Mouse (Mus musculus) ES-Bruce4 (cell line): Measurements from ENCODE around the gene Lhx4.

Experiments used
- CTCF ChIP-seq: IDR thresholded peaks from one replicate; pipeline ENCODE4 v1.8.1; 2011; ENCODE audit warnings: low read depth, low read length
- POLR2A ChIP-seq: IDR thresholded peaks from one replicate; pipeline ENCODE4 v1.8.1; 2011; ENCODE audit warnings: low read length; ENCODE audit not compliant: insufficient read depth

- TF ChIP-seq CTCF, result no peak
- TF ChIP-seq POLR2A, result no peak
Observed at GRCm38 (mm10) chr1:155753411-155753810, 1.9 kb upstream of the Lhx4 start.
